Mouse (Mus musculus) CH12F3 (cell line): Measurements from ENCODE around the gene Cib4.

ENCODE experiments used
- in situ Hi-C: fragments of 300-500 bp; cut with MboI; formaldehyde crosslinking; loops from 2 replicates; pipeline ENCODE4 v1.14.3; 2020; ENCODE audit warnings: low sequenced_read_pairs

Cib4 gene

GRCm38 (mm10) chr5:30545698-30546097 lies at the start of gene Cib4:
TSS of gene Cib4 (minus strand) at chr5:30545836.
- in situ Hi-C loops = no loop called here

GRCm38 (mm10) chr5:30594953-30595560 lies 49.4 kb upstream of the Cib4 start:
- in situ Hi-C loops = no loop called here

- in situ Hi-C loops = no loop called here
Observed at GRCm38 (mm10) chr5:30593811-30594504, 48.3 kb upstream of the Cib4 start.

GRCm38 (mm10) chr5:30593360-30593759 lies 47.7 kb upstream of the Cib4 start:
- in situ Hi-C loops = no loop called here

- in situ Hi-C loops = no loop called here
Observed at GRCm38 (mm10) chr5:30592279-30592980, 46.8 kb upstream of the Cib4 start.

- in situ Hi-C loops = no loop called here
Observed at GRCm38 (mm10) chr5:30591786-30592185, 46.1 kb upstream of the Cib4 start.

- in situ Hi-C loops = no loop called here
Observed at GRCm38 (mm10) chr5:30591205-30591731, 45.6 kb upstream of the Cib4 start.

GRCm38 (mm10) chr5:30590231-30590630 lies 44.6 kb upstream of the Cib4 start:
- in situ Hi-C loops = no loop called here

- in situ Hi-C loops = no loop called here
Observed at GRCm38 (mm10) chr5:30589546-30589945, 43.9 kb upstream of the Cib4 start.

- in situ Hi-C loops = no loop called here
Observed at GRCm38 (mm10) chr5:30589069-30589468, 43.4 kb upstream of the Cib4 start.

GRCm38 (mm10) chr5:30588301-30588968 lies 42.8 kb upstream of the Cib4 start:
- in situ Hi-C loops = no loop called here

- in situ Hi-C loops = no loop called here
Observed at GRCm38 (mm10) chr5:30587681-30588300, 42.2 kb upstream of the Cib4 start, which contains the start of gene Kcnk3. TSS of gene Kcnk3 (plus strand) at chr5:30588170.

- in situ Hi-C loops = no loop called here
Observed at GRCm38 (mm10) chr5:30587101-30587500, 41.5 kb upstream of the Cib4 start.

- in situ Hi-C loops = no loop called here
Observed at GRCm38 (mm10) chr5:30586616-30587015, 41.0 kb upstream of the Cib4 start.

- in situ Hi-C loops = no loop called here
Observed at GRCm38 (mm10) chr5:30582017-30582416, 36.4 kb upstream of the Cib4 start.

- in situ Hi-C loops = no loop called here
Observed at GRCm38 (mm10) chr5:30580725-30581124, 35.1 kb upstream of the Cib4 start.

GRCm38 (mm10) chr5:30578445-30579080 lies 32.9 kb upstream of the Cib4 start:
- in situ Hi-C loops = no loop called here

GRCm38 (mm10) chr5:30577654-30578310 lies 32.1 kb upstream of the Cib4 start:
- in situ Hi-C loops = no loop called here

- in situ Hi-C loops = no loop called here
Observed at GRCm38 (mm10) chr5:30577251-30577650, 31.6 kb upstream of the Cib4 start.

- in situ Hi-C loops = no loop called here
Observed at GRCm38 (mm10) chr5:30576233-30576632, 30.6 kb upstream of the Cib4 start.
